Mouse (Mus musculus): ENCODE measurements around the gene Ykt6.

DNA sequence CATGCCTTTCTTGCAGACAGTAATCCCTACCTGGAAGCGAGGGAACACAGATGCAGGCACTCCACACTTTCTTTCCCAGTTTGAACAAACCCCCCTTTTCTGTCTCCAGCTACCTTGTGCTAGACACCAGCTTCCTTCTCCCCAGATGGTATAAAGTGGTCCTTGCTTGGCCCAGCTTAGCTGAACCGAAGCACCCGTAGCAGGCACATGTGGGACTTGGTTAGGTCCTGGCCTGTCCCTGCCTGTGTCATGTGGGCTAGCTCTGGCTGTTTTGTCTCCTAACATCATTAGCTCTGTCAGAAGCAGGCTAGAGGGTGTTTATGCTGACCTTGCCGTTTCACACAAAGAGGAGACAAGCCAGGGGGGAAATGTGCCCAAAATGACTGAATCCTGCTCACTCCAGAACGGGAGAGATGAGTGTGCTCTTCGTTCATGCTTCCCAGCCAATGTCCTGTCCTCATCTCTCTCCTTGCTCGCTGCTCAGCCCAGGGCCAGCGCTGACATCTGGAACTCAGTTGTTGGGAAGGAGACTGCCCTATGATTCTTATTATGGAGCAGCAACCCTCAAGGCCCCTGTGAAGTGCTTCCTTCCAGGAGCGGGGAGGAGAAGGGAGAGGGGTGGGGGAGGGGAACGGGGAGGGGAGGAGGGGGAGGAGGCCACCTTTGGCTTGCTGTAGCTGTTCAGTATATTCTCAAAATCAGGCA, 6.8 kb upstream of the Ykt6 start:
- TF ChIP-seq CTCF (IDR thresholded peaks at IDR 0.05 in 2 of 3, conservative IDR thresholded peaks at IDR 0.05 in 1 of 3; ENCODE audit: control insufficient read depth in 1 of 3, insufficient read depth in 1 of 3, low read depth in 2 of 3, low read length in 3 of 3, poor library complexity in 1 of 3, severe bottlenecking in 1 of 3) (no peak), POLR2AphosphoS2 (IDR thresholded peaks at IDR 0.05; ENCODE audit: low read length) (no peak), POLR2AphosphoS5 (IDR thresholded peaks at IDR 0.05; ENCODE audit: borderline replicate concordance, low read depth, low read length) (no peak)

Data from MEL (cell line).